Mouse (Mus musculus): ENCODE measurements around the gene Scfd2. TPM values are rescaled to one million over a fixed set of nuclear protein-coding genes. Genes with fewer than 3 reads are reported as not detected.

Scfd2 gene
- total RNA-seq, 2 experiments from 2014 or later, result 3.8 to 7.1 TPM

DNA sequence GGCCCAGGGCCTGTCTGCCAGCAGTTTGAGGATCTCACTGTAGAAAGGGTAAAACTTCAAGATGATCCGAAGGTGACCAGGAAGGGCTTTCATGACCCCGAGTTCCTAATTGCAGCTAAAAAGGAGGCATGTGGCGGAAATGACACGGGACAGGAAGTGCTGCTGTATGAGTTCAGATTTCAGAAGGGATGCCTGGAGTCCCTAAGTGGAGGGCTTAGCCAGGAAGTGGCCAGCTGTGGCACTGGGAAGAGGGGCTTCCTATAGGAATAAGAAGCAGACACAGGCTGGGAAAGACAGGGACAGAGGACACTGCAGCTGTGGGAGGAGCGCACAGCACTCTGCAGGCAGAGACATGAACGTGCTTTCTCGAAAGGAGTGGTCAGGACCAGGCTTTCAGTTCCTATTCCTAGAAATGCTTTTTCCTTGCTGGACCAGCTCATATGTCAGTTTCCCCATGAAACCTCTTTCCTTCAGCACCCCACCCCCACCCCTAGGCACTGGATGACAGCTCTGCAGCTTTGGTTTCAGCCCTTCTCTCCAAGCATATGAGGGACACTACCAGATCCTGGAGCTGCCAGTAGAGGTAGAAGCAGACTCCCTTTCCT is 277.7 kb downstream of the Scfd2 start:
- ATAC-seq (replicated peaks; ENCODE audit: low FRiP score, poor library complexity, severe bottlenecking), result no peak

DNA sequence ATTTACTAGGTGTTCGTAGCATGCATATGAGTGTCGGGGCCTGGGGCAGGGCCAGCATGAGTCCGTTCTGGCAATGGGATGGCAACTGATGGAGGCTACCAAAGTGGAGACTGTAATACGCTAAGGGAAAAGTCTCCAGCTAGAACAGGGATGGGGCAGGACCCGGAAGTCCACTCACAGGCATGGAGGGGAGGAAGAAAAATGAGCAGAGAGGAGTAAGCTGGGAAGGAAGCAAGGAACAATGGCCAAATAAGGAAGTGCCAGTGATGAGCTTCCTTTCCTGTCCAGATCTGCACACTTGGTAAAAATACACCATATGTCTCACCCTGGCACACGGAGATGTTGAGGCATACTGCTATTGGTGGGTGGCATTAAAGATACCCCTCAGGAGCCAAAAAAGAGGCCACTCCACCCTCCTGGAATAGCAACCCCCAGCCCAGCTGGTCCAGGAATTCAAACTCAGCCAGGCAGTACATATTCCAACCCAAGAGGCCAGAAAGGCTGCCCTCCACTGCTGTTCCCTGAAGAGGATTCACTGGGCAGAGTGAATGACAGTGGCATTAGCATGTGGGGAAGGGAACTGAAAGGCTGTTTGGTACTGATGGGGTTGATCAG is 278.8 kb downstream of the Scfd2 start:
- ATAC-seq (replicated peaks; ENCODE audit: low FRiP score, poor library complexity, severe bottlenecking), result no peak

DNA sequence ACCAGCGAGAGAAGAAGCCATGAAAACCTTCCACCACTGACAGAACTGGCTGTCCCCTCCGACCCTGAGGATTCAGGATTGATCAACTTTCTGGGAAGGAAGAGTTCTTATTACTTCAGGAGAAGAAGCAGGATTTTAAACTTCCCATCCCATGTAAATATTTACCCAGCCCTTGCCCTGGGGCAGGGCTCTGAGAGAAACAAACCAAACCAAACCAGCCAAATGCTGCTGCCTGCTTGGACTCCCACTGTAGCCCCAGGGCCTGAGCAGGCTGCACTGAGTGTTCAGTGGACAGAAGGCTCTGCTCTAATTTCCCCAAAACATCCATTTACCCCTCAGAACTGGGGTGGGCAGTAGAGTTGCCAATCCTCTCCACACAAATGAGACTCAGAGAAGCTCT is 280.6 kb downstream of the Scfd2 start:
- ATAC-seq (replicated peaks; ENCODE audit: low FRiP score, poor library complexity, severe bottlenecking), result no peak

DNA sequence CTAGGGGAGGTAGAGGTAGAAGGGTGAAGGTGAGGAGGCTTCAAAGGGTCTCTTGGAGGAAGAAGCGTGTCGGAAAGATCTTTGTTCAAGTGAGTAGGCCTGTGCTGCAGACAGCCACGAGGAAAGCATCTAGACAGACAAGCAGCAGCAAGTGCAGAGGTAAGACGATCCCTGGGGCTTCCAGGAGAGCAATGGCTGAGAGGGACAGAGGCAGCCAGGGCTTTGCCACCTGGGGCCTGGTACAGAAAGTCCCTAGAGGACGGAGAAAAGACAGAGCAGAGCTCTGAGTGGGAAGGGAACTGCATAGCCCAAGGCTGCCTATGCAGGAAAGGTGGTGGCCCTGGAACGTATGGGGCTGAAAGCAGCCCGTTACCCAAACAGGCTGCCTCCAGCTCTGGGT is 281.3 kb downstream of the Scfd2 start:
- ATAC-seq (replicated peaks; ENCODE audit: low FRiP score, poor library complexity, severe bottlenecking), result no peak

DNA sequence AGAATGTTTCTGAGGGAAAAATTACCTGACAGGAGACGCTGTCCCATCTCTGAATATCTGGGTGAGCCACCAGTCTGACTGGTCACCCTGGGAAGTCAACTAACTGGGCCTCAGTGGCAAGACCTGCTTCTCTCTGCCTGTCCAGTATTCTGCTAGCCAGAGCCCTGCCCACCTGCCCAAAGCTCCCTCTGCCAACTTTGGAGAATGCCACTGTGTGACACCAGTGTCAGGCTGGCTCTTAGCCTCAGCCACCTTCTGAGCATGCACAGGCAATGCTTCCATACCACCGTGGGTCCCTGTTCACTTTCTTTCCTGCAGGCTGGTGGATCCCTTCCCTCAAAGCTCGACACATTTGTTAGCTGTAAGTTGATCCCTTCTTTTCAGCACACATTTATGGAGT is 281.8 kb downstream of the Scfd2 start:
- no peak for ATAC-seq (replicated peaks; ENCODE audit: low FRiP score, poor library complexity, severe bottlenecking)

DNA sequence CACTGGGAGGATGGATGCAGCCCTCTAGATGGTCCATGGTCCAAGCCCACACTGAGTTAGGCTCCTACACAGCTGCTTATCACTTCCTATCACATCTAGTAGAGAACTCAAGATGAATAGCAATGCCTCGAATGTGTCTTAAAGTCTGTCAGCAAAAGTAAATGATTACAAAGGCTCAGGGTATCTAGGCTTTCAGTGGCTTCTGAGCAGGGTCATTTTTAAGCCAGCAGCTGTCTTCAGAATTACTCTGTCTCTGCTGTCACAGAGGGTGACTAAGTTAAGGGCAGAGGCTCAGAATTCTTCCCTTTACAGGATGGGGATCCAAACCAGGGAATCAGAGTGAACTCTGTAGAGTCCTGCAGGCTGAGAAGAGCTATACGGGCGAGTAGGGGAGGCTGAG is 284.6 kb downstream of the Scfd2 start:
- no peak for ATAC-seq (replicated peaks; ENCODE audit: low FRiP score, poor library complexity, severe bottlenecking)

DNA sequence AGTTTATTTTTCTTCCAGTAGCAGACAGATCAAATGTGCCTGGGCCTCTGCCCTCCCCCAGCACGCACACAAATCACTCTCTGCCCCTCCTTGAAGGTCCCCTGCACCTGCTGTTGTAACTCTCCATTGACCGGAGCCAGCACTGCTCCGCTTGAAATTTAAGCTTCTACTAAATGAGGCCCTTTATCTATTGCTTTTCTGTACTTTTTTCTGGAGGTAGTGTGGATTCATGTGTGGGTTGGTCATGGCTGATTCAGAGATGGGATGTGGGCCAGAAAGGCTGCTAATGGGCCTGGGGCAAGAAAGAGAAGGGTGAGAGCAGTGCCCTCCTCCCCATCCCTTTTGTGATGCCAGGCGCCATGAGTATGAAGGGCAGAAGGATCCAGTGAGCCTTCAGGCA is 285.1 kb downstream of the Scfd2 start:
- no peak for ATAC-seq (replicated peaks; ENCODE audit: low FRiP score, poor library complexity, severe bottlenecking)

DNA sequence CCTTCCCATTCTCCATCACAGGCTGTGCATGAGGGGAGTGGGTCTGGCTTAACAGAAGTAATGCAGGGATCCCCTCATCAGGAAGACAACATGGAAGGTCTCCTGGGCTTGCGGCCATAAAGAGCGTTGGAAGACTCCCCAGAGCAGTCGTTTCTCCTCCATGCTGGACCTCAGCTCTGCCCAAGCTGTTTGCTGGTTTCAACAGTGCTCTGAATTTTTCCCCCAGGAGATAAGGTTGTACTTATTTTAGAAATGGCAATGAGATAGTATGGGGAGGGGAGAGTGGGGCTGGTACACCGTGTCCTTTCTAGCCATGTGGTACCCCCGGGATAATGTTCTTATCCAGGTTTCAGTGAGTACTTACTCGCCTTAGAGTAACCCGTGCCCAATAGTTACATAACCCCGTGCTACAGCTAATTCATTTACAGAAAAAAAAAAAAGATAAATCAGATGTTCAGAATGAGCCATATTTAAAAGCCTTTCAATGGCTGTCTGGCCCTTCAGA is 285.9 kb downstream of the Scfd2 start:
- ATAC-seq (replicated peaks; ENCODE audit: low FRiP score, poor library complexity, severe bottlenecking), result no peak

DNA sequence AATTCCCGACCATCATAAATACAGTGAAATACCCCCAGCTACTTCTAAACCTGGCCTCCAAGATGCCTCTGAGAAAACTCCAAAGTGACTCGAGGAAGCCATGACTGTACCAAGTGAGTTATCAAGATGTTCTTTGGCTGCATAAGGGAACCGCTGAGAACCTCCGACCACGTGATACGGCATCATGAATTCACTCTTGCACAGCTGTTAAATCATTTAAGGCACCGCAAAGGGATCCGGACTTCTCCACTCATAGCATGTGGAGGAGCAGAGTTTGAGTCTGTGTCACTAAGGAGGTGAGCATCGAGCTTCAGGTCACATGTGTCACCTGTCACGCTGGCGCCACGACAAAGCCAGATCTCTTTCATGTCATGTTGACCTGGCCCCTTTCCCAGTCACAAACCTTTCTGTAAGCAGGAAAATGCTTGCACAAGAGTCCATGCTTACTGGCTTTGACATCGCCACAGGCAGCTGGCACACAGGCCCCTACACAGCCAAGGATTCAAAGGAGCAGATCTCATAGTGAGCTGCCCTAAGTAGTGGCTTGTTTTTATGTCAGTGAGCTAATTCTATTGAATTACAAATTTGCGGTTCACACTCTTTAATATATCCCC is 287.0 kb downstream of the Scfd2 start:
- ATAC-seq (replicated peaks; ENCODE audit: low FRiP score, poor library complexity, severe bottlenecking), result no peak

DNA sequence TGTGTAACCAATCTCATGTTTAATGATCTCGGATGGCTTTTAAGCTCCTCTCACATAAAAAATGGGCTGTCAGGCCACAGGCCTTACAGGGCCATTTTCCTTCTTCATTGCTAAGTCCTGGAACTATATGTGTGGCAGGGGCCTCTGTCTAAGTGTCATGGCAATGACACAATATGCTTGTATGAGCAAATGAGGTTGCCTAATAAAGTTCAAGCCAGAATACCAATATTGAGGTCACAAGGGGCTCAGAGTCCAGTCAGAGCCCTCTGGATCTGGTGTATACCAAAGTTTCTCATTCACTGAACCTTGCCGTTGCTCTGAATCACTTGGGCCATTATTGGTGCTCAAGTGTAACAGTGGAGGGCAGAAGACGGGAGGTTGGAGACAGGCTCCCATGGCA is 288.9 kb downstream of the Scfd2 start:
- no peak for ATAC-seq (replicated peaks; ENCODE audit: low FRiP score, poor library complexity, severe bottlenecking)

DNA sequence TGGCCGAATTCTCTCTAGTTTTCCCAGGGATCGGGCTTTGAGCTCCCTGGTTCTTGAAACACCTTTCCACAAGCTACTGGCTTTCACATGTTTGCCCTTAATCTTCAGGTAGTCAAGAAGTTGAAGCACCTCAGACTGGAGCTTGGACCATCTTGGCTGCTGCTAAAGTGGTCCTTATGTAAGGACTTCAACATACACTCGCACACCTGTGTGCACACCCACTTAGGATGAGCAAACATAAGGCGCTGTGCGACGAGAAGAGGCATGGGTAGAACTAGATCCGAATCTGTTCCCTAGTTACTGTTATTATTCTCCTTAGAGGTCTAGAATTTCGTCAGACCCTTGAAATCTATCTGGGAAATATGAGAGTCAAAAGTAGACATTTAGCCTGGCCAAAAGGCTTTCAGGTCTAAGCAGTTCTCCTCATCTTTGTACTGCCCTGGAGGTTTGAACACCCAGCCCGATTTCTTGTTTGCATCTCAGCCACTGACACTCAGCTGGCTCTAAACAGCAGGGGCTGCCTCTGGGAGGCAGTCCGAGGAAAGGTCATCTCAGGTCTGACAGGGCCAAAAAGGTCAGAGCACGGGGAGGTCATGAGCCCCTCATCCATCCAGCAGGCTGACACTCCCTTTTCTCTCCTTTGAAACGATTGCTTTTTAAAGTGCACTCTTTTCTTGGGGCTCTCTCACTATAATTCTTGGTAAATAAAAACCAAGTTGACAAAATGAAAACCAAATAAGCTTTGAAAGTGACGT is 290.5 kb downstream of the Scfd2 start:
- no peak for ATAC-seq (replicated peaks; ENCODE audit: low FRiP score, poor library complexity, severe bottlenecking)

DNA sequence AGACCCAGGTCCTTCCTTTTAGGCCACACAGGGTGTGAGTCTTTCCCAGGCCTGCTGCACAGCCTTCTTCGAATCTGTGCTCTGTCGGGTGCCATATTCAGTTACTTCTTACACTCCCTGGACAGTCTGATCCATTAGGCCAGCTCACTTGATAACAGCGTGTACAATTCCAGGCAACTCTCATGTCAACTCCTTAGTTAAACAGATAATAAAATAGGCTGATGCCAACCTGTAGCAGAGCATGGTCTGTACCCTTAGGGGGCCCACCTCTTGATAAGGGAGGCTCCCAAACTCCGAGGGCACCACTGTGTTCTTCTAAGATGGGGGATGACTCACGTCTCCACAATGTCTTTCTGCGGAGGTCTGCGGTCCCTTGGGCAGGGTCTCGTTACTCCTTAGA is 291.3 kb downstream of the Scfd2 start:
- no peak for ATAC-seq (replicated peaks; ENCODE audit: low FRiP score, poor library complexity, severe bottlenecking)

DNA sequence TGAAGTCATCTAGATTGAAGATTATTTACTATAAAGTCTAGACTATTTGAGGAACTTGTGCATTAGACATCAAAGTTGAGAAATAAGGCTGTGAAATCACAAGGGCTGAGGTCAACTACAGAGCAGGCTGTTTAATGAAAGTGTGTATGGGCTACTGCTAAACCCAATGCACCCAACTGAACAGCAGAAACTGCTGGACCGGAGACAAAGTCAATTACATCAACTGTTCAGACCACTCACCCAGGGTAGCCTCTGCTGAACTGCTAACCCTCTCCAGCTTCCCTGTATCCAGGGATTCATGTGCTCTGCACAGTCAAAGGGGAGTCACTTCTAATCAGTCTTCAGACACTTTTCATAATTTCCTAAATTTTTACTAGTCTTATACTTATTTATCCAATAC is 292.2 kb downstream of the Scfd2 start:
- ATAC-seq (replicated peaks; ENCODE audit: low FRiP score, poor library complexity, severe bottlenecking), result no peak

DNA sequence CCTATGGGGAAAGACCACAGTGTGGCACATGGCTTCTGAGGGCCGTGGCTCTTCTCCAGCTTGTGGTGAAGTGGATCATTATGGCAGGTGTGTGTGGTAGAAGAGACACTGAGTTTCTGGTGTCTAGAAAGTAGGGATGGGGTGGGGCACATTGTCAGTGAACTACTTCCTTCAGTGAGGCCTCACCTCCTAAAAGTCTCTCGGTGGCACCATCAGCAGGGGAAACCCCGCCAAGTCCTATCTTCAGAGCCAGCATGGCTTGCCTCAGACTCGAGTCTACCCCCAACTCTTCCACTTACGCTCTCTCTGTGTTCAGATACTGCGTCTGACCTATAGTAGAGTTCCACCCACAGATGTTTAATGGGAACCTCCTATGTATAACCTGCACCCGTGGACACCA is 297.8 kb downstream of the Scfd2 start:
- no peak for ATAC-seq (replicated peaks; ENCODE audit: low FRiP score, poor library complexity, severe bottlenecking)

DNA sequence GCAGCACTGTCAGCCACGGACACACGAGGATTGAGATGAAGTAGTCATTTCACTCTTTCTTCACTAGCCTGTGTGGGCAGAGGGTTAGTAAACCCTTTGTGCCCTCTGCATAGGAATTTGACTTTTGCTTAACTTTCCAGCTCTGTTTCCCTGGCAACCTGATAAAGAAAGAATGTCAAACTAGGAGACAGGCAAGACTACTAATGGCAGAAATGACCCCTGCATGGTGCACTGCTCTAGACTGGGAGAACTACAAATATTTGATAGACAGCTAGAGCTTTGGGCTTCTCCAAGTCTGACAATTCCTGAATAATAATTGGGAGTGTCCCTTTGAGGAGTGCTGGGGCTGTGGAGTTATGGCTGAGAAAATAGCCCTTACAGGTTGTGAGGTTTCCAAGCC is 301.0 kb downstream of the Scfd2 start:
- no peak for ATAC-seq (replicated peaks; ENCODE audit: low FRiP score, poor library complexity, severe bottlenecking)

DNA sequence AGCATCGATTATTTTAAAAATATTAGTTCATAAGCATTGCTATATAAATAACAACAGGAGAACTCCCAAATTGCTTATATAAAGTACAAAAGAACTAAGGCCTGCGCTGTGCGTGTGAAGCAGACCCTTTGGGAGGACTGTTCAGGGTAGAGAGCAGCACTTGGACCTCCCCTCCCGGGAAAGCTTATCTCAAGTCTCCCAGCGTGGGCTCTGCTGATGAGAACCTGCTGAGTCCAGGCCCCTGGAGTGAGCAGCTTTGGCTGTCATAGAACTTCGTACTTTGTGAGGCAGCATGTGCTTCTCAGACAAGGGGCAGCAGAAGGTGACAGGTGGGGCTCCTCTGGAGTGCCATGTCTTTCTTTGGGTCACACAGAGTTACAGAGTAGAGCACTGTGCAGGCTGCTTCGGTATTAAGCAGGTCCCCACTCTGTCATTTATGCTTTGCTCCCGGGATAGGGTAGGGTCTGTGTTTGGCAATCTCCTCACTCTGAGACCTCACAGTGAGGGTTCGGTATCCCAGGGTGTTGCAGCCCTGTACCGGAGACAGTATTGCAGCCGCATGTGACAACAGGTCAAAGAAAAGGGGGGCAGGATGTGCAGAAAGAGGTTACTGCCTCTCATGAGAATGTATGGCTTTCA is 301.7 kb downstream of the Scfd2 start:
- ATAC-seq (replicated peaks; ENCODE audit: low FRiP score, poor library complexity, severe bottlenecking), result no peak

DNA sequence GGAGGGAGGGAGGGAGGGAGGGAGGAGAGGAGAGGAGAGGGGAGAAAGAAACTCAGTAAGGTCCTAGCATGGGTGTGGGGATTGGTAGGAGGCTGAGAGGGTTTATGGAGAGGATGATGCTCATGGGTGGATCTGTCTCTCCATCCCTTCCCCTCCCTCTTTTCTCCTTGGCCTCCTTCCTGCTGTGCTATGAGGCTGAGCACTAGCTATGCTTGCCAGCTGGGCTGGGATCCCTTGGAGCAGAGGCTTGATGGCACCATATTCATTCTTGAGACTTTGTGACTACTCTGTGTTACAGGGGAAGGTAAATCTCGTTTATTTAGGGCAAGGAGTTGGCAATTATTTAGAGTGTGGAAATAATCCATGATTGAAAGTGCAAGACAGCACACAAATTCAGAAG is 302.6 kb downstream of the Scfd2 start:
- ATAC-seq (replicated peaks; ENCODE audit: low FRiP score, poor library complexity, severe bottlenecking), result no peak

DNA sequence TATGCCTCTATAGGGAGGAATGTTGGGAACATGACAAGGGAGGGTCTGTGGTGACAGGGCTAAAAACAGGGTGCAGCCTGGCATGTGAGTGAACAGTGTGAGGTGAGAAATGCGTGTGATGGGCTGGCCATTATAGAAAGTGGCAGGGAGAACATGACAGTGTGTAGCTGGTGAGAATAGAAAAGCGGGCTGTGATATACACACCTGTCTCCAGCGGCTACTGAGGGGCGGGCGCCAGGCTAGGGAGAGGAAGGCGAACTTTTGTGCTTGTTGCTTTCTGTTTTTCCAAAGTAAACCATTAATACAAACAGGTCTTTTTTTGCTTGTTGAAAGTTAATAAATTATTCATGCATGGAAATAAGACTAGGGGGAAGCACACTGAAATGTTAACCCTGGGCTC is 304.2 kb downstream of the Scfd2 start:
- no peak for ATAC-seq (replicated peaks; ENCODE audit: low FRiP score, poor library complexity, severe bottlenecking)

DNA sequence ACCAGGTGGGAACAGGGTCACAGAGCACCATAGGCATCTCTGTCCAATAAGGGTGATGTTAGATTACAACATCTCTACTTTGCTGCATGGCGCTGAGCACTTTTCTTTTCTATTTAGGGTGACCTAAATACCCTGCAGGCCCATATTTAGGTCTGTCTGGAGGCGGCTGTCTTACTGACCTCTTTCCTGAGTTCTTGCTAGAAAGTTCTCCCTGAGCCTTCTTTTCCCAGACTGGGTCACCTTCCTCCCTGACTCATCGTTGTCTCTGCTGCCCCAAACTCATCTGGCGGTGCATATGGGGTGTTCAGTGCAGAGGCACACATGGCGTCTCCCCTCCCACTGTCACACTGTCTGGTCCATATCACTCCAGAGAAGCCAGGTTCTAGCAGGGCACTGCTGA is 305.4 kb downstream of the Scfd2 start:
- ATAC-seq (replicated peaks; ENCODE audit: low FRiP score, poor library complexity, severe bottlenecking), result no peak

DNA sequence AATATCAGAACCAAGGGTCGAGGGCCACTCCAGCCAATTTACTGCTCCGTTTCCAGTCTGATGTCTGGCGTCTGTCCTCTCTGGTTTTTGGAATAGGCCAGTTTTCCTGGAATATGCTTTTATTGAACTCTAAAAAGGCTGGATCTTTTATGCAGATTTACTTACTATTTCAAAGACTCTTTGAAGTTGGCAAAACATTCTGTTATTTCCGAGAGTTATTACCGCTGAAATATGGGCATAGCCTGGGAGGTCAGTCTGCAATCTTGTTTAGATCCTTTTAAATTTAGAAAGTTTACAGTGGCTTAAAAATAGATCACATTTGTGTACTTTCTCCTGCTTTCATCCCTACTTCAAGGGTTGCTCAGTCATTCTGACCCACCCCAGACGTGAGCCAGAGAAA is 307.1 kb downstream of the Scfd2 start:
- no peak for ATAC-seq (replicated peaks; ENCODE audit: low FRiP score, poor library complexity, severe bottlenecking)

All from erythroid progenitor cell, adult 5-6 weeks (primary cell).